Mouse (Mus musculus) testis, adult 2 months (tissue): ENCODE data around the gene Hnrnpa3. TPM values are rescaled to one million over a fixed set of nuclear protein-coding genes. Genes with fewer than 3 reads are reported as not detected.
"Not testable (repeated sequence)": the region's sequence is repeated elsewhere in the genome, so short reads cannot be mapped to it uniquely, and the experiment has no call there.

Experiments used
- H3K27ac ChIP-seq: fragments of 200-500 bp; 2 replicates; pipeline ENCODE4 v1.5.1; 2012; ENCODE audit warnings: low read depth, low read length; ENCODE audit not compliant: control insufficient read depth, insufficient read depth
- H3K27me3 ChIP-seq: fragments of 200-500 bp; 2 replicates; pipeline ENCODE4 v1.6.1; 2012; ENCODE audit warnings: mild to moderate bottlenecking, low read length, moderate library complexity; ENCODE audit not compliant: control insufficient read depth, insufficient read depth
- H3K36me3 ChIP-seq: fragments of 200-500 bp; 2 replicates; pipeline ENCODE4 v1.6.1; 2012; ENCODE audit warnings: mild to moderate bottlenecking, low read length; ENCODE audit not compliant: control insufficient read depth, insufficient read depth
- H3K4me1 ChIP-seq: fragments of 200-500 bp; 2 replicates; pipeline ENCODE4 v1.6.1; 2012; ENCODE audit warnings: low read length; ENCODE audit not compliant: control insufficient read depth, insufficient read depth
- H3K4me3 ChIP-seq: fragments of 200-500 bp; 2 replicates; pipeline ENCODE4 v1.5.1; 2012; ENCODE audit warnings: low read depth, mild to moderate bottlenecking, low read length, moderate library complexity, mixed read lengths; ENCODE audit not compliant: control insufficient read depth
- CTCF ChIP-seq: fragments of 200-500 bp; IDR thresholded peaks from 2 replicates; pipeline ENCODE4 v1.5.1; 2012; ENCODE audit warnings: low read depth, mild to moderate bottlenecking, inconsistent platforms, low read length, moderate library complexity; ENCODE audit not compliant: control insufficient read depth, insufficient read depth, insufficient replicate concordance
- POLR2A ChIP-seq: fragments of 200-500 bp; IDR thresholded peaks from 2 replicates; pipeline ENCODE4 v1.6.1; 2012; ENCODE audit warnings: low read depth, mild to moderate bottlenecking, inconsistent platforms, low read length, moderate library complexity; ENCODE audit not compliant: control insufficient read depth
- polyA plus RNA-seq: library from polyadenylated mRNA; depleted of rRNA; stranded (reverse); fragments of >200 nt; gene quantifications from 2 replicates; pipeline ENCODE4 v1.2.3, GENCODE M21; 2012; rRNA removed

Hnrnpa3 gene
- 42.0 and 60.0 TPM in 2 replicates for polyA plus RNA-seq

DNA sequence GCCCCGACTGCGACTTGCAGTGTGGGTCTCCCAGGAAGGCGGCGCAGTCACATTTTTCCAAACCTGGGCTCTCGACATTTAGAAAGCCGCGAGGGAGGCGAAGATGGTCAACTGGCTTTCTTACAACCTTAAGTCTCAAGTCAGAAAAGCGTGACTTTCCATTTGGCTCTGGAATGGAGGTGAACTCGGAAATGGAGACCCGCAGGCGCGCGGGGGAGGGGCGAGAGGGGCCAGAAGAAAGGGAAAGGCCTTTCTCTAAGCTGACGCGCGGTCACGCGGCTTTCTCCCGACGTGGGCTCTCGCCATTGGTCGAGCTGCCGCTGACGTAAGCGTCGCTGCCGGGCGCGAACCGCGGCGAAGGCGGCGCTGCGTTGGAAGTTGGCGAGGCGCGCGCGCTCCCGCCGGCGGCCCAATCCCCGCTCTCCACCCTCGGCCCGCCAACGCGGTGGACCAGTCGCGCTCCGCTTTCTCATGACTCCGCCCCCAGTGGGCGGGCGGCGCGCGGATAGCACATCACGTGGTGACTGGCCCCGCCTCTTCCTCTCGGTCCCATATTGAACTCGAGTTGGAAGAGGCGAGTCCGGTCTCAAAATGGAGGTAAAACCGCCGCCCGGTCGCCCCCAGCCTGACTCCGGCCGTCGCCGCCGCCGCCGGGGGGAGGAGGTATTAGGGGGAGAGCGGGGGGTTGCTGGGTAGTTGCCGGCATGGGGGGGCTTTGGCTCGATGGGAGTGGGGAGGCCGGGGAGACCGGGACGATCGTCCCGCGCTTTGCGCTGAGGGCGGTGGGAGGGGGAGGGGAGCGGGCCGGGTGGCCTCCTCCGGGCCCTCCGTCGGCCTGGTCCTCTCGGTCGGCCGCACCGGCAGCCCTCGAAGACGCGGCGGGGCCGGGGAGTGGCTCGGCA lies at the start of gene Hnrnpa3:
Hnrnpa3 (plus strand) TSS at position 535 of the 902 bp plus-strand sequence.
- Histone ChIP-seq H3K27me3 (no peaks in the 10 kb centered on the region), H3K4me3 (peak within 1 kb of the TSS; percentile 99), H3K27ac (peak within 1 kb of the TSS; percentile 98), H3K4me1 (peaks cover 6% of the 10 kb centered on the region), H3K36me3 (peaks cover 3% of the 10 kb centered on the region; the same call in 1 of the 2 replicates)
- TF ChIP-seq POLR2A, result peak; percentile 85
- no peak for TF ChIP-seq CTCF

- Histone ChIP-seq H3K4me1 (peaks cover 8% of the 10 kb centered on the region), H3K27me3 (peaks cover 5% of the 10 kb centered on the region; the same call in 1 of the 2 replicates), H3K36me3 (no peaks in the 10 kb centered on the region), H3K27ac (no peak overlapping the region), H3K4me3 (peak overlapping the region; percentile 45)
- TF ChIP-seq POLR2A (no peak), CTCF (no peak)
Measured at GRCm38 (mm10) chr2:75609971-75610370, 49.1 kb upstream of the Hnrnpa3 start.

DNA sequence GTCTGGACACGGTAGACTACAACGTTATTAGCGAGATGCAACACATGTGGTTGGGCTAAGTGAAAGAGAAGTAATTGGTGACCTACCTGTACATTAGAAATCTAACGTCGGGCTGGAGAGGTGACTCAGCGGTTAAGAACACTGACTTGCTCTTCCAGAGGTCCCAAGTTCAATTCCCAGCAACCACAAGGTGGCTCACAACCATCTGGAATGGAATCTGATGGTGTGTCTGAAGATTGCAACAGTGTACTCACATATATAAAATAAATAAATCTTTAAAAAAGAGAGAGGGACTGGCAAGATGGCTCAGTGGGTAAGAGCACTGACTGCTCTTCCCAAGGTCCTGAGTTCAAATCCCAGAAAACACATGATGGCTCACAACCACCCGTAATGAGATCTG lies 48.5 kb upstream of the Hnrnpa3 start:
- not testable (repeated sequence) for H3K4me1 ChIP-seq, H3K27ac ChIP-seq, H3K27me3 ChIP-seq, H3K36me3 ChIP-seq, H3K4me3 ChIP-seq

DNA sequence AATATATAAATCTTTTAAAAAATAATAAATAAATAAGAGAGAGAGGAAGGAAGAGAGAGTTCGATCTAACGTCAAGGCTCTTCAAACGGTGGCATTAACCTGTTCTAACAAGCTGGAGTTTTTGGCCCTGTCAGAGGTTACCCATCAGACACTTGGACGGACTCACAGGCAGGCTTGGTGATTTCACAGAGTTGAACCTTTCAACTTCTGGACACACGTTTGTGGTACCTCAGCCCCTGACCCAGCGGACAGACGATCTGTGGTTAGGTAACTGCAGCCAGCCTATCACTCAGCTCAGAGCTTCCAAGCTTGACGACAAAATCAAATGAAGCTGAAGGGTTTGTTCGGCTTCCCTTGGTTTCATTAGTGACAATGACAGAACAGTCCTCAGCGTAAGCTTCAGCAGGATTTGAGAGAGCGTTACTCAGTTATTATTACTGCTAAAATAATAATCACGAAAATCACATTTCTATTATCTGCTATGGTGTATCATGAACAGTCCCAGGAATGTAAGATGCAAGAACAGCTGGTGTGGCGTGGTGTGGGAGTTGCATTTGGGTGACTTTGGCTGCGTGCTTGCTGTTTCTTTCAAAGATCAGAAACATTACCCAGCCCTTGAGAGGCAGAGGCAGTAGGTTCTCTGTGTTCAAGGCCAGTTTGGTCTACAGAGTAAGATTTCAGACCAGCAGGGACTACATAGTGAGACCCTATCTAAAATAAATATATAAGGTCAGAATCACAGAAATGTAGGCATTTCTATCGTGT lies 47.8 kb upstream of the Hnrnpa3 start:
- Histone ChIP-seq H3K36me3 (no peaks in the 10 kb centered on the region), H3K4me3 (no peak overlapping the region), H3K4me1 (peaks cover 8% of the 10 kb centered on the region), H3K27me3 (peaks cover 5% of the 10 kb centered on the region; the same call in 1 of the 2 replicates), H3K27ac (no peak overlapping the region)
- TF ChIP-seq CTCF, result no peak
- TF ChIP-seq POLR2A, result no peak

DNA sequence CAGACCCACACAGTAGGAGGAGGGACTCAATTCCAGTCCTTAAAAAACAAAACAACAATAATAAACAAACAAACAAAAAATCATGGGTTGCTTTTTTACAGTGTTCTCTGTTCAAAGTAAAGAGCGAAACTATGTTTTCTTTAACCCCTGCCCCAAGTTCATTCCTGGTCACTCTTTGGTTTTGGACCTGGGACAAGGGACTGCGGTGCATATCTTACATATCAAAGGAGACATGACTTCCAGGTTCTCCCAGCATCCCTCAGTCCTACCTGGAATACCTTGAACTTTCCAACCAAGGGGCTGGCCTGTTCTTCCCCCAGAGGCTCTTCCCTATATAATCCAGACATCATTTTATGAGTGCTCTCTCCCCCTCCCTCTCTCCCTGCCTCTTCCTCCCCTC lies 47.1 kb upstream of the Hnrnpa3 start:
- Histone ChIP-seq H3K36me3 (no peaks in the 10 kb centered on the region), H3K4me3 (no peak overlapping the region), H3K4me1 (peaks cover 8% of the 10 kb centered on the region), H3K27ac (no peak overlapping the region), H3K27me3 (peaks cover 5% of the 10 kb centered on the region; the same call in 1 of the 2 replicates)
- TF ChIP-seq CTCF (no peak), POLR2A (no peak)

DNA sequence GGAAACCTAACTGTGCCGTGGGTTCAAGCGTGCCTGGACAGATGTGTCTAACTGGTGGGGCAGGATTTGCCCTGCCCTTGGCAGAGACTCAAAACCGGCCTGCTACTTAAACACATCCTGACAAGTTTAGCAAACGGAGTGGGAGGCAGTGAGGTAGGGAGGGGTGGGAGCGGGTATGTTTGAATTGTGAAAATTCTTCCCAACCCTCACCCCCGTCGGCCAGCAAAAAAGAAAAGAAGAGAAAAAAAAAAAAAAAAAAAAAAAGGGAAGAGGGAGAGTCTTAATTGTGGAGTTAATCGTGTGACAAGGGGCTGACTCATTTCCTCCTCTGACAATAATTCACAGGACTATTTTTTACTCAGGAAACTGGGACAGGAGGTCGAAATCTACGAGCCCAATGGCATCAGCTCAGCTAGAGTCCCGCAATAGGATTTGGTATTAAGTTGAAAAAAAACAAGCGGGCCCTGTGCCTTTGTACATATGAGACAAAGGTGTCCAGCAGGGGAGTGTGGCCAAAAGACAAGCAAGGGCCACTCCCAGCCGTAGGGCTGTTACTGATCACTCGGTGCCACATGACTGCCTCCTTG lies 46.0 kb upstream of the Hnrnpa3 start:
- TF ChIP-seq POLR2A (no peak), CTCF (no peak)
- Histone ChIP-seq H3K27me3 (peaks cover 5% of the 10 kb centered on the region; the same call in 1 of the 2 replicates), H3K4me1 (peaks cover 8% of the 10 kb centered on the region), H3K4me3 (no peak overlapping the region), H3K36me3 (no peaks in the 10 kb centered on the region), H3K27ac (no peak overlapping the region)

DNA sequence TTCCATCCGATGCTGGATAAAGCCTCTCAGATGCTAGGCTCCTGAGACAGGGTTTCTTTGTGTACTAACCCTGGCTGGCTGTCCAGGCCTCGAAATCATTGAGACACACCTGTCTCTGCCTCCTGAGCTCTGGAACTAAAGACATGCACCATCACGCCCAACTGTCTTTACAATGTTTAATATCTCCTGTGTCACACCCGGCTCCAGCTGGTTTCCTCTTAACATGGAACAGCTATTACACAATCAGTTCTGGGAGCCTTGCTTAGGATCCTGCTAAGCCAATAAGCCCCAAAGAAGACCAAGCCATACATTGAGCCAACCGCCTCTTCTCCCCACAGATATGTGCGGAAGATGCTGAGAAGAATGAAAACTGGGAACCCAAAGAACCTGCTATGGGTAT lies 44.5 kb upstream of the Hnrnpa3 start:
- Histone ChIP-seq H3K36me3 (no peaks in the 10 kb centered on the region), H3K27me3 (peaks cover 2% of the 10 kb centered on the region; the same call in 1 of the 2 replicates), H3K4me1 (peaks cover 3% of the 10 kb centered on the region), H3K4me3 (no peak overlapping the region), H3K27ac (no peak overlapping the region)
- TF ChIP-seq CTCF (no peak), POLR2A (no peak)
